7 mouse cellular contexts compared by ENCODE assay signal in the genomic region with DNA sequence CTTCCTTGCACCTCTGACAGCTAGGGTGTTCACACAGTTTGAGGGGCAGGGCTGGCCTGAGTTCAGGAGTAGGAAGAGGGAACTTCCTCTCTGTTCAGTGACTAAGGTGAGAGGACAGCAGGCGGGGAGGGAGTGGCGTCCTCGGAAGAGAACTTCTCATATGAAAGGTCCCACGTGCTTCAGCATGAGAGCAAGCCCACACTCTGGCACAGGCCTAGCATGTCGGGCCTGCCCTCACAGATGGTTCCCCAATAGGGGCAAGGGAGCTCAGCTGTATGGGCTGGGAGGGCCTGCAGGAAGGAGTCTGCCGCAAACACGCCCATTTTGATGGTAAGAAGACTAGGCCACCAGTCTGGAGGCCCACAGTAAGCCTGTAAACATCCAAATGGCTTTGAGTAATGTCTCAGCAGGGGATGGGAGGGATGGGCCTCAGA. TPM values are rescaled to one million over a fixed set of nuclear protein-coding genes. Genes with fewer than 3 reads are reported as not detected.
DNase-seq lines count a peak whose midpoint lies in the region; ATAC-seq and TF ChIP-seq lines count a peak whose summit lies in the region.

No protein-coding gene starts in this region.

- intact Hi-C loops in left cerebral cortex, adult 2 months (cut with DNase I), result no loop called here

- peak overlapping the region; percentile 47; the same call in 1 of the 2 replicates for H3K27ac ChIP-seq in left cerebral cortex, adult 2 months

- no peak for TF ChIP-seq CTCF in left cerebral cortex, adult 2 months (IDR thresholded peaks at IDR 0.05)

- no peak overlapping the region for H3K4me3 ChIP-seq in left cerebral cortex, adult 2 months

- no peak for DNase-seq in left cerebral cortex, adult 2 months (ENCODE audit: extremely low spot score in 1 of 2, low spot score in 2 of 2)
- DNase-seq in left cerebral cortex, adult 9 months (ENCODE audit: low spot score in 2 of 2), result no peak
- peak; percentile 52 to 60 for DNase-seq in cerebellum, postnatal 25 days
- peak; percentile 52 for DNase-seq in large intestine, adult 2 months (ENCODE audit: low read depth, low spot score)
- DNase-seq in thymus, postnatal 14 days, result peak; percentile 83
- no peak for DNase-seq in urinary bladder, postnatal 10 days (ENCODE audit: low spot score)

- WGBS in large intestine, adult 2 months, result 23% methylated on average over 7 of the region's 7 CpGs

- peak; percentile 46 for ATAC-seq in megakaryocyte-erythroid progenitor cell, adult 5-6 weeks (replicated peaks; ENCODE audit: low FRiP score, low TSS enrichment, poor library complexity, severe bottlenecking)

RNA-seq across cellular contexts. Expression of gene Grk2, which starts 5.7 kb away (rescaled TPM):
- total RNA-seq in left cerebral cortex, adult 2 months (2021), result 100 to 1,000 TPM; 236 to 248 TPM
- polyA plus RNA-seq in large intestine, adult 2 months (2012; rRNA removed), result 99.9 and 108 TPM in 2 replicates
- total RNA-seq in megakaryocyte-erythroid progenitor cell, adult 5-6 weeks (2014; fragmentation: Nextera tagmentation), result 103 and 118 TPM in 2 replicates
- total RNA-seq in megakaryocyte-erythroid progenitor cell, adult 5-6 weeks (2017), result 81.8 and 93.1 TPM in 2 replicates

RNA-seq across cellular contexts. Expression of gene Ankrd13d, which starts 17.4 kb away (rescaled TPM):
- total RNA-seq in left cerebral cortex, adult 2 months (2021), result 10 to 100 TPM; 68.7 to 75.0 TPM
- 2.0 and 2.4 TPM in 2 replicates for polyA plus RNA-seq in large intestine, adult 2 months (2012; rRNA removed)
- total RNA-seq in megakaryocyte-erythroid progenitor cell, adult 5-6 weeks (2014; fragmentation: Nextera tagmentation), result 1.0 and 2.2 TPM in 2 replicates
- 0.61 TPM in 1 of 2 replicates, not detected in the other for total RNA-seq in megakaryocyte-erythroid progenitor cell, adult 5-6 weeks (2017)

RNA-seq across cellular contexts. Expression of gene Ssh3, which starts 31.3 kb away (rescaled TPM):
- total RNA-seq in left cerebral cortex, adult 2 months (2021), result 10 to 100 TPM; 60.9 to 72.6 TPM
- 102 and 151 TPM in 2 replicates for polyA plus RNA-seq in large intestine, adult 2 months (2012; rRNA removed)
- 5.9 and 27.6 TPM in 2 replicates for total RNA-seq in megakaryocyte-erythroid progenitor cell, adult 5-6 weeks (2014; fragmentation: Nextera tagmentation)
- total RNA-seq in megakaryocyte-erythroid progenitor cell, adult 5-6 weeks (2017), result 7.0 and 8.6 TPM in 2 replicates

Comparison
In these comparisons a context has a peak if more than half of its experiments do, and no peak if none do; other contexts are left out.
1. DNase-seq: peak in cerebellum, postnatal 25 days (2 of 2), large intestine, adult 2 months (single experiment) and thymus, postnatal 14 days (single experiment); none in left cerebral cortex, adult 2 months (0 of 2), left cerebral cortex, adult 9 months (0 of 2) and urinary bladder, postnatal 10 days (single experiment).
2. RNA of gene Ankrd13d, which starts 17.4 kb away (total RNA-seq): 68.7 to 75.0 TPM in left cerebral cortex, adult 2 months; 0.61 to 2.2 TPM in megakaryocyte-erythroid progenitor cell, adult 5-6 weeks; every median in the first group is over 10 times any median in the second.